Mouse (Mus musculus) CH12.LX (cell line): ENCODE data around the gene Smyd3. TPM values are rescaled to one million over a fixed set of nuclear protein-coding genes. Genes with fewer than 3 reads are reported as not detected.

Source experiments
- DNase-seq: peaks from one replicate; pipeline ENCODE4 v3.0.0-alpha.2; 2013; ENCODE audit errors: extremely low read depth
- H3K27ac ChIP-seq: 2 replicates; pipeline ENCODE4 v1.5.1; 2012; ENCODE audit warnings: low read depth, mild to moderate bottlenecking, control low read depth, moderate library complexity; ENCODE audit not compliant: insufficient read depth
- H3K27me3 ChIP-seq: replicated peaks from 2 replicates; pipeline ENCODE3; 2012; ENCODE audit warnings: inconsistent platforms
- H3K36me3 ChIP-seq, 2 experiments: replicated peaks in 1 of 2; 2 replicates each; pipeline versions ENCODE3 to v1.6.1; 2012; ENCODE audit warnings: inconsistent platforms in 1 of 2, low read length in 1 of 2, mild to moderate bottlenecking in 1 of 2, mixed read lengths in 1 of 2, moderate library complexity in 1 of 2; ENCODE audit not compliant: control insufficient read depth in 1 of 2, insufficient read depth in 1 of 2
- H3K4me1 ChIP-seq, 2 experiments: 2 replicates each; pipeline ENCODE4 v1.6.1; 2012; ENCODE audit warnings: inconsistent platforms in 1 of 2, moderate library complexity in 1 of 2; ENCODE audit not compliant: insufficient read depth in 2 of 2, control insufficient read depth in 1 of 2
- H3K4me2 ChIP-seq: 2 replicates; pipeline ENCODE4 v1.6.1; 2012; ENCODE audit warnings: low read depth, mild to moderate bottlenecking, control low read depth; ENCODE audit not compliant: poor library complexity, insufficient read depth, severe bottlenecking
- H3K4me3 ChIP-seq, 3 experiments: fragments of 150-350 bp in 1 of 3; sonication (generic) in 1 of 3; replicated peaks in 1 of 3; 2 replicates each; pipeline versions ENCODE3 to v1.5.1; 2011 to 2012; ENCODE audit warnings: low read depth in 2 of 3, low read length in 2 of 3, mild to moderate bottlenecking in 2 of 3, moderate library complexity in 2 of 3, control low read depth in 1 of 3, improper control_type of control experiment in 1 of 3, inconsistent platforms in 1 of 3, mixed read lengths in 1 of 3; ENCODE audit not compliant: poor library complexity in 1 of 3
- H3K79me2 ChIP-seq: replicated peaks from 2 replicates; pipeline ENCODE4 v1.6.1; 2012; ENCODE audit warnings: mild to moderate bottlenecking, moderate library complexity; ENCODE audit not compliant: control insufficient read depth, poor library complexity, insufficient read depth, severe bottlenecking; ENCODE audit errors: extremely low read depth
- H3K9ac ChIP-seq: 2 replicates; pipeline ENCODE4 v1.6.1; 2012; ENCODE audit warnings: low read depth, mild to moderate bottlenecking, control low read depth, moderate library complexity; ENCODE audit not compliant: insufficient read depth
- H3K9me3 ChIP-seq: replicated peaks from 2 replicates; pipeline ENCODE3; 2012; ENCODE audit warnings: low read length, inconsistent platforms, mixed read lengths
- BHLHE40 ChIP-seq: IDR thresholded peaks from 2 replicates; pipeline ENCODE4 v1.6.1; 2011; ENCODE audit warnings: mild to moderate bottlenecking, low read depth, low read length, improper control_type of control experiment
- CHD1 ChIP-seq: IDR thresholded peaks from 2 replicates; pipeline ENCODE4 v1.6.1; 2012; ENCODE audit warnings: low read depth, low read length, improper control_type of control experiment, inconsistent platforms
- CHD2 ChIP-seq: IDR thresholded peaks from 2 replicates; pipeline ENCODE4 v1.6.1; 2011; ENCODE audit warnings: low read length, improper control_type of control experiment
- CTCF ChIP-seq, 2 experiments: IDR thresholded peaks in 1 of 2; conservative IDR thresholded peaks in 1 of 2; 2 replicates each; pipeline ENCODE4 v1.5.1; 2011 to 2012; ENCODE audit warnings: low read depth in 2 of 2, low read length in 2 of 2, improper control_type of control experiment in 1 of 2, inconsistent platforms in 1 of 2, mild to moderate bottlenecking in 1 of 2, moderate library complexity in 1 of 2
- E2F4 ChIP-seq: IDR thresholded peaks from 2 replicates; pipeline ENCODE4 v1.6.1; 2011; ENCODE audit warnings: low read depth, low read length, improper control_type of control experiment; ENCODE audit not compliant: insufficient replicate concordance
- ETS1 ChIP-seq: conservative IDR thresholded peaks from 2 replicates; pipeline ENCODE4 v1.6.1; 2012; ENCODE audit warnings: low read depth, mild to moderate bottlenecking, inconsistent platforms, low read length, improper control_type of control experiment, moderate library complexity
- GABPA ChIP-seq: IDR thresholded peaks from 2 replicates; pipeline ENCODE4 v1.6.1; 2012; ENCODE audit warnings: low read depth, low read length, improper control_type of control experiment, inconsistent platforms; ENCODE audit not compliant: insufficient replicate concordance
- HCFC1 ChIP-seq: IDR thresholded peaks from 2 replicates; pipeline ENCODE4 v1.6.1; 2012; ENCODE audit warnings: low read depth, mild to moderate bottlenecking, inconsistent platforms, low read length, improper control_type of control experiment
- IRF4 ChIP-seq: IDR thresholded peaks from 2 replicates; pipeline ENCODE4 v1.6.1; 2014; ENCODE audit warnings: low read depth, mild to moderate bottlenecking, inconsistent platforms, low read length, improper control_type of control experiment
- JUN ChIP-seq: IDR thresholded peaks from 2 replicates; pipeline ENCODE4 v1.6.1; 2011; ENCODE audit warnings: low read depth, mild to moderate bottlenecking, low read length, improper control_type of control experiment, moderate library complexity; ENCODE audit not compliant: insufficient read depth
- MXI1 ChIP-seq: IDR thresholded peaks from 2 replicates; pipeline ENCODE4 v1.6.1; 2011; ENCODE audit warnings: mild to moderate bottlenecking, low read depth, low read length, improper control_type of control experiment
- NELFE ChIP-seq: IDR thresholded peaks from 2 replicates; pipeline ENCODE4 v1.6.1; 2011; ENCODE audit warnings: low read depth, low read length, improper control_type of control experiment
- PAX5 ChIP-seq: IDR thresholded peaks from 2 replicates; pipeline ENCODE4 v1.6.1; 2012; ENCODE audit warnings: low read length, inconsistent platforms, mixed read lengths
- POLR2A ChIP-seq: IDR thresholded peaks from 2 replicates; pipeline ENCODE4 v1.6.1; 2011; ENCODE audit warnings: low read depth, mild to moderate bottlenecking, improper control_type of control experiment, low read length
- POLR2AphosphoS2 ChIP-seq: IDR thresholded peaks from 2 replicates; pipeline ENCODE4 v1.6.1; 2011; ENCODE audit warnings: low read depth, low read length, improper control_type of control experiment
- RAD21 ChIP-seq: IDR thresholded peaks from 2 replicates; pipeline ENCODE4 v1.6.1; 2011; ENCODE audit warnings: low read depth, mild to moderate bottlenecking, low read length, improper control_type of control experiment, moderate library complexity
- SIN3A ChIP-seq: IDR thresholded peaks from 2 replicates; pipeline ENCODE4 v1.6.1; 2012; ENCODE audit warnings: low read length, improper control_type of control experiment, inconsistent platforms
- SMC3 ChIP-seq: IDR thresholded peaks from 2 replicates; pipeline ENCODE4 v1.6.1; 2011; ENCODE audit warnings: low read depth, low read length, improper control_type of control experiment
- UBTF ChIP-seq: IDR thresholded peaks from 2 replicates; pipeline ENCODE4 v1.6.1; 2012; ENCODE audit warnings: low read depth, mild to moderate bottlenecking, inconsistent platforms, low read length, improper control_type of control experiment, moderate library complexity
- ZKSCAN1 ChIP-seq: IDR thresholded peaks from 2 replicates; pipeline ENCODE4 v1.6.1; 2012; ENCODE audit warnings: low read depth, inconsistent platforms, low read length, improper control_type of control experiment, borderline replicate concordance
- ZMIZ1 ChIP-seq: IDR thresholded peaks from 2 replicates; pipeline ENCODE4 v1.6.1; 2012; ENCODE audit warnings: low read depth, mild to moderate bottlenecking, inconsistent platforms, low read length, improper control_type of control experiment
- ZNF384 ChIP-seq: IDR thresholded peaks from 2 replicates; pipeline ENCODE4 v1.6.1; 2012; ENCODE audit warnings: low read depth, low read length, improper control_type of control experiment, inconsistent platforms
- dilution Hi-C: fragments of 300-500 bp; cut with MboI; formaldehyde crosslinking; loops from 2 replicates; pipeline ENCODE4 v1.14.3; 2020; ENCODE audit warnings: low sequenced_read_pairs; ENCODE audit not compliant: extremely low pct_unique_long_range_greater_than_20kb, extremely low pct_ligation_motif_present
- in situ Hi-C: fragments of 300-500 bp; cut with MboI; formaldehyde crosslinking; loops from 3 replicates; pipeline ENCODE4 v1.14.3; 2019; ENCODE audit warnings: low sequenced_read_pairs, low pct_ligation_motif_present, low pct_unique_long_range_greater_than_20kb, mixed read lengths
- polyA plus RNA-seq: library from polyadenylated mRNA; unstranded; fragments of >175 nt; gene quantifications from 2 replicates; pipeline ENCODE4 v1.2.1, GENCODE M21; 2012; ENCODE audit warnings: low read depth; ENCODE audit not compliant: insufficient read length
- total RNA-seq, 2 experiments: library from RNA; depleted of rRNA; stranded (reverse); fragments of 300-350 nt in 1 of 2; fragments of >200 nt in 1 of 2; gene quantifications; 2 replicates each; pipeline ENCODE4 v1.2.3; 2012 to 2014

Gene Smyd3
- total and polyA plus RNA-seq, 3 experiments = 11.4 to 12.5 (median 11.8) TPM

- no peaks in the 10 kb centered on the region for H3K9me3 ChIP-seq
- no peak overlapping the region for H3K9ac ChIP-seq
- H3K27ac ChIP-seq = no peak overlapping the region
- H3K4me2 ChIP-seq = no peak overlapping the region
- 0 out of 2 replicates have a peak, but pooled peaks cover 3% of the 10 kb centered on the region for H3K79me2 ChIP-seq
- no peak for DNase-seq
- peaks cover 0 to 5% of the 10 kb centered on the region in 2 experiments; a peak in 1 of 4 replicates for H3K4me1 ChIP-seq
- no peak for TF ChIP-seq RAD21
- TF ChIP-seq NELFE = no peak
- no peak for TF ChIP-seq BHLHE40
- TF ChIP-seq CHD2 = no peak
- no peak for TF ChIP-seq CTCF (conservative IDR thresholded peaks at IDR 0.05 in 1 of 2, IDR thresholded peaks at IDR 0.05 in 1 of 2; ENCODE audit: low read depth in 2 of 2, low read length in 2 of 2)
- no peak for TF ChIP-seq SIN3A
- no peak overlapping the region for H3K4me3 ChIP-seq
- in situ Hi-C loops = no loop called here
- no peaks in the 10 kb centered on the region for H3K27me3 ChIP-seq
- dilution Hi-C loops = no loop called here
- peaks cover 0 to 11% of the 10 kb centered on the region in 2 experiments for H3K36me3 ChIP-seq
Observed at GRCm38 (mm10) chr1:179563211-179563610, 45.4 kb upstream of the Smyd3 start.

- H3K36me3 ChIP-seq = peaks cover 0 to 13% of the 10 kb centered on the region in 2 experiments
- H3K27me3 ChIP-seq = no peaks in the 10 kb centered on the region
- H3K4me1 ChIP-seq = no peaks in the 10 kb centered on the region
- H3K9me3 ChIP-seq = no peaks in the 10 kb centered on the region
- dilution Hi-C loops = no loop called here
- no peak overlapping the region for H3K9ac ChIP-seq
- no peak overlapping the region for H3K27ac ChIP-seq
- no peak overlapping the region for H3K4me2 ChIP-seq
- in situ Hi-C loops = no loop called here
- no peak overlapping the region for H3K4me3 ChIP-seq
- DNase-seq = no peak
- TF ChIP-seq GABPA (no peak), HCFC1 (no peak), POLR2A (no peak), ETS1 (no peak), NELFE (no peak)
- 0 out of 2 replicates have a peak, but pooled peaks cover 3% of the 10 kb centered on the region for H3K79me2 ChIP-seq
Observed at GRCm38 (mm10) chr1:179560845-179561430, 43.1 kb upstream of the Smyd3 start.

GRCm38 (mm10) chr1:179559446-179560194 lies 41.8 kb upstream of the Smyd3 start:
- Histone ChIP-seq H3K4me1 (no peaks in the 10 kb centered on the region), H3K9me3 (no peaks in the 10 kb centered on the region), H3K4me2 (no peak overlapping the region), H3K79me2 (0 out of 2 replicates have a peak, but pooled peaks cover 3% of the 10 kb centered on the region), H3K27me3 (no peaks in the 10 kb centered on the region), H3K27ac (no peak overlapping the region), H3K36me3 (peaks cover 0 to 13% of the 10 kb centered on the region in 2 experiments), H3K9ac (no peak overlapping the region), H3K4me3 (no peak overlapping the region)
- in situ Hi-C loops = no loop called here
- DNase-seq = no peak
- TF ChIP-seq IRF4 = no peak
- no peak for TF ChIP-seq ZKSCAN1
- TF ChIP-seq CHD1 = no peak
- no peak for TF ChIP-seq POLR2AphosphoS2
- no peak for TF ChIP-seq NELFE
- no peak for TF ChIP-seq MXI1
- TF ChIP-seq GABPA = no peak
- TF ChIP-seq ZNF384 = no peak
- no peak for TF ChIP-seq PAX5
- no peak for TF ChIP-seq SMC3
- no peak for TF ChIP-seq E2F4
- no peak for TF ChIP-seq UBTF
- TF ChIP-seq POLR2A = no peak
- no peak for TF ChIP-seq JUN
- TF ChIP-seq ZMIZ1 = no peak
- dilution Hi-C loops = no loop called here
